Comparison of ENCODE assay signal across 1 mouse cellular context in the genomic region with DNA sequence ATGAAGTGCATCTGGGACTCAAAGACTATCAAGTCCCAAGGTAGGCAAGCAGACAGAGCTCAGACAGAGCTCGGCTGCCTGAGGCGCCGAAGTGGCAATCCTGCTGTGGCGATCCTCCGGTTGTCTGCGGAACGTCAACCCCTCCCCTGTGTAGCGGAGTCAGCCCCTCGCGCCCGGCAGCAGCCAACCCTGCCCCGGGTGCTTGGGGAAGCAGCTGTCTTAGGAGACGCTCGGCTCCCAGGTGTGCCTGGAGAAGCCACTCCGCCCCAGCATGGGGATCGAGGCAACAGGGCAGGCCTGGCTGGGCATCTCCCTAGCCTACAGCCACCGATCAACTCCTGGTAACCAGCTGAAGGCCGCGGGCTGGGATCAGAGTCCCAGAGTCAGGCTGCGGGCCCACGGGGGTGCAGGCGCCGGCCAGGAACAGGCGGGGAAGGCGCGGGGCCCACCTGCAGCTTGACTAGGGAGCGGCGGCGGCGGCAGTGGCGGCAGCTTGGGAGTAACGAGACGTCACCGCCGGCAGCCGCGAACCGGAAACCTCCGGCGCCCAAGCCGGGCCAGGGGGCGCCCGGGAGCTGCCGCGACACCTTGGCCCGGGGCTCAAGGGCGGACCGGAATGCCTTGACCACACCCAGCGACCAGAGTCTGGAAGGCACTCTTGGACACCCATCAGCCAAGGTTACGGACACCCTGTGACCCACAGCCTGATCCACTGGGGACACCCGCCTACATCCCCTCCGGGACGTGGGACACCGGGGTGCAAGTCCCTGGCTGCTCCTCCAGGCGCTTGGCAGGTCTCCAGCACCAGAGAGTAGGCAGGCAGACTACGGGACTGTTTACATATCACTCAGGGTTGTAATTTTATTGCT.
TF ChIP-seq lines count a peak whose summit lies in the region.

A gene (minus strand): TSS at position 800 of the 869 bp plus-strand sequence.

TF ChIP-seq in MEL, 35 proteins besides CTCF, POLR2A, EP300 and RAD21 (continued from another document):
- TF ChIP-seq GATA1 (IDR thresholded peaks at IDR 0.05; ENCODE audit: low read depth, low read length) (no peak), NELFE (IDR thresholded peaks at IDR 0.05; ENCODE audit: low read depth, low read length) (no peak; the same call in none of the 2 replicates), HCFC1 (IDR thresholded peaks at IDR 0.05; ENCODE audit: low read depth, low read length) (peak; percentile 48; the same call in 1 of the 2 replicates)
